Mouse (Mus musculus): ENCODE results near the gene Camk2b. TPM values are rescaled to one million over a fixed set of nuclear protein-coding genes. Genes with fewer than 3 reads are reported as not detected.
A peak's percentile ranks its signal among the peaks of the same experiment; 100 is the strongest.
"Not testable (repeated sequence)": the region's sequence is repeated elsewhere in the genome, so short reads cannot be mapped to it uniquely, and the experiment has no call there.

Gene Camk2b
- polyA plus RNA-seq, 1 experiment from 2014 or later: 0.74 TPM

DNA sequence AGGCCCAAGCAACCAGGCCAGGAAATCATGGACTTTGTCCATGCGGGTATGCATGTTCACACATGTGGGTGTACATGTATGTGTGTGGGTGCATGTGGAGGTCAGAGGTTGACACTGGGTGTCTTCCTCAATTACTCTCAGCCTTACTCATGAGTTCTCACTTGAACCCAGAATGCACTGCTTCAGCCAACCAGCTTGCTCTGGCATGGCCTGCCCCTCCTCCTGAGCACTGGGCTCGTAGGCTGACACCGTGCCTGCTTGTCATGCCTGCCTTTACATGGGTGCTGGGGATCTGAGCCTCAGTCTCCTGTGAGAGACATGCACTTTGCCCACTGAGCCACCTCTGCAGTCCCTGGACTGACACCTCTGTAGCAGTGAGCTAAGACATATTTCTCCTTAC is 54.3 kb downstream of the Camk2b start:
- Histone ChIP-seq H3K4me2 (no peak overlapping the region), H3K27ac (no peak overlapping the region), H3K4me3 (replicated peaks) (no peak overlapping the region), H3K4me1 (replicated peaks) (no peaks in the 10 kb centered on the region), H3K9me3 (no peaks in the 10 kb centered on the region), H3K27me3 (peaks cover 18% of the 10 kb centered on the region), H3K9ac (replicated peaks) (no peak overlapping the region), H3K36me3 (no peaks in the 10 kb centered on the region)
- 91% methylated on average over 3 of the region's 3 CpGs for WGBS
- ATAC-seq (ENCODE audit: insufficient number of reproducible peaks, insufficient read depth, low FRiP score, low TSS enrichment, low read depth): no peak

DNA sequence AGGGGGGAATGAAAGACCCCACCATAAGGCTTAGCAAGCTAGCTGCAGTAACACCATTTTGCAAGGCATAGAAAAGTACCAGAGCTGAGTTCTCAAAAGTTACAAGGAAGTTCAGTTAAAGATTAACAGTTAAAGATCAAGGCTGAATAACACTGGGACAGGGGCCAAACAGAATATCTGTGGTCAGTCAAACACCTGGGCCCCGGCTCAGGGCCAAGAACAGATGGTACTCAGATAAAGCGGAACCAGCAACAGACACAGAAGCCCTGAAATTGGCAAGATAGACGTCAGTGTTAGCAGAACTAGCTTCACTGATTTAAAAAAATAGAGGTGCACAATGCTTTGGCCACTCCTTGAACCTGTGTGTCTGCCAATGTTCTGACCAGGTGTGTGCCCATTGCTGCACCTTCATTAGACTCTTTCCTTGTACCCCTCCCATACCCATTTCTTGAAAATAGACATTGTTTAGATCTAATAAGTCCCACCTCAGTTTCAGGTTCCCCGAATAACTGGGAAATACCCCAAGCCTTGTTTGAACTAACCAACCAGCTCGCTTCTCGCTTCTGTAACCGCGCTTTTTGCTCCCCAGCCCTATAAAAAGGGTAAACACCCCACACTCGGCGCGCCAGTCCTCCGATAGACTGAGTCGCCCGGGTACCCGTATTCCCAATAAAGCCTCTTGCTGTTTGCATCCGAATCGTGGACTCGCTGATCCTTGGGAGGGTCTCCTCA is 55.2 kb downstream of the Camk2b start:
- not testable (repeated sequence) for ATAC-seq (ENCODE audit: insufficient number of reproducible peaks, insufficient read depth, low FRiP score, low TSS enrichment, low read depth); H3K4me3 ChIP-seq (replicated peaks); H3K27ac ChIP-seq; H3K4me2 ChIP-seq; H3K9me3 ChIP-seq; H3K36me3 ChIP-seq; H3K4me1 ChIP-seq (replicated peaks); H3K9ac ChIP-seq (replicated peaks)
- 81% methylated on average over 3 of the region's 18 CpGs for WGBS
- H3K27me3 ChIP-seq: peaks cover 14% of the 10 kb centered on the region

DNA sequence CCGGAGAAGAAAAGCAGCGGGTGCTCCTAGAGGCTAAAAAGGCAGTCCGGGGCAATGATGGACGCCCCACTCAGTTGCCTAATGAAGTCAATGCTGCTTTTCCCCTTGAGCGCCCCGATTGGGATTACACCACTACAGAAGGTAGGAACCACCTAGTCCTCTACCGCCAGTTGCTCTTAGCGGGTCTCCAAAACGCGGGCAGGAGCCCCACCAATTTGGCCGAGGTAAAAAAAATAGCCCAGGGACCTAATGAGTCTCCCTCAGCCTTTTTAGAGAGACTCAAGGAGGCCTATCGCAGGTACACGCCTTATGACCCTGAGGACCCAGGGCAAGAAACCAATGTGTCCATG is 58.4 kb downstream of the Camk2b start:
- H3K36me3 ChIP-seq; ATAC-seq (ENCODE audit: insufficient number of reproducible peaks, insufficient read depth, low FRiP score, low TSS enrichment, low read depth); H3K27ac ChIP-seq; H3K9me3 ChIP-seq; H3K4me3 ChIP-seq (replicated peaks); H3K9ac ChIP-seq (replicated peaks); H3K4me1 ChIP-seq (replicated peaks): not testable (repeated sequence)
- peaks cover 34% of the 10 kb centered on the region for H3K27me3 ChIP-seq
- 18% methylated on average over 9 of the region's 13 CpGs for WGBS
- H3K4me2 ChIP-seq: peak overlapping the region; percentile 45

- not testable (repeated sequence) for H3K4me1 ChIP-seq (replicated peaks); ATAC-seq (ENCODE audit: insufficient number of reproducible peaks, insufficient read depth, low FRiP score, low TSS enrichment, low read depth); H3K27ac ChIP-seq; H3K9ac ChIP-seq (replicated peaks); H3K36me3 ChIP-seq; H3K9me3 ChIP-seq
- H3K4me2 ChIP-seq: peak overlapping the region; percentile 60
- H3K4me3 ChIP-seq (replicated peaks): peak overlapping the region; percentile 39
- 2% methylated on average over 20 of the region's 49 CpGs for WGBS
- peaks cover 34% of the 10 kb centered on the region for H3K27me3 ChIP-seq
These were observed 59.0 kb downstream of the Camk2b start for GRCm38 (mm10) chr11:6007010-6007778.

DNA sequence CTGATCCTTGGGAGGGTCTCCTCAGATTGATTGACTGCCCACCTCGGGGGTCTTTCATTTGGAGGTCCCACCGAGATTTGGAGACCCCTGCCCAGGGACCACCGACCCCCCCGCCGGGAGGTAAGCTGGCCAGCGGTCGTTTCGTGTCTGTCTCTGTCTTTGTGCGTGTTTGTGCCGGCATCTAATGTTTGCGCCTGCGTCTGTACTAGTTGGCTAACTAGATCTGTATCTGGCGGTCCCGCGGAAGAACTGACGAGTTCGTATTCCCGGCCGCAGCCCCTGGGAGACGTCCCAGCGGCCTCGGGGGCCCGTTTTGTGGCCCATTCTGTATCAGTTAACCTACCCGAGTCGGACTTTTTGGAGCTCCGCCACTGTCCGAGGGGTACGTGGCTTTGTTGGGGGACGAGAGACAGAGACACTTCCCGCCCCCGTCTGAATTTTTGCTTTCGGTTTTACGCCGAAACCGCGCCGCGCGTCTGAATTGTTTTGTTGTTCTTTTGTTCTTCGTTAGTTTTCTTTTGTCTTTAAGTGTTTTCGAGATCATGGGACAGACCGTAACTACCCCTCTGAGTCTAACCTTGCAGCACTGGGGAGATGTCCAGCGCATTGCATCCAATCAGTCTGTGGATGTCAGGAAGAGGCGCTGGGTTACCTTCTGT is 59.7 kb downstream of the Camk2b start:
- not testable (repeated sequence) for H3K9ac ChIP-seq (replicated peaks); H3K36me3 ChIP-seq; H3K9me3 ChIP-seq; H3K4me1 ChIP-seq (replicated peaks); H3K27ac ChIP-seq; ATAC-seq (ENCODE audit: insufficient number of reproducible peaks, insufficient read depth, low FRiP score, low TSS enrichment, low read depth)
- 2% methylated on average over 43 of the region's 44 CpGs for WGBS
- Histone ChIP-seq H3K4me3 (replicated peaks) (peak overlapping the region; percentile 39), H3K27me3 (peaks cover 34% of the 10 kb centered on the region), H3K4me2 (peak overlapping the region; percentile 60)

- not testable (repeated sequence) for H3K4me3 ChIP-seq (replicated peaks); ATAC-seq (ENCODE audit: insufficient number of reproducible peaks, insufficient read depth, low FRiP score, low TSS enrichment, low read depth); H3K36me3 ChIP-seq; H3K9ac ChIP-seq (replicated peaks); H3K27ac ChIP-seq; H3K4me2 ChIP-seq; H3K9me3 ChIP-seq; H3K4me1 ChIP-seq (replicated peaks)
- WGBS: 38% methylated on average over 1 of the region's 4 CpGs
- peaks cover 34% of the 10 kb centered on the region for H3K27me3 ChIP-seq
These were observed 60.7 kb downstream of the Camk2b start for GRCm38 (mm10) chr11:6005374-6006043.

GRCm38 (mm10) chr11:6003046-6003639 is 63.0 kb downstream of the Camk2b start:
- 29% methylated on average over 2 of the region's 2 CpGs for WGBS
- peaks cover 19% of the 10 kb centered on the region for H3K4me1 ChIP-seq (replicated peaks)
- no peaks in the 10 kb centered on the region for H3K9me3 ChIP-seq
- no peak overlapping the region for H3K4me2 ChIP-seq
- H3K27ac ChIP-seq: no peak overlapping the region
- H3K4me3 ChIP-seq (replicated peaks): no peak overlapping the region
- no peak overlapping the region for H3K9ac ChIP-seq (replicated peaks)
- no peak for ATAC-seq (ENCODE audit: insufficient number of reproducible peaks, insufficient read depth, low FRiP score, low TSS enrichment, low read depth)
- H3K27me3 ChIP-seq: peaks cover 25% of the 10 kb centered on the region
- H3K36me3 ChIP-seq: no peaks in the 10 kb centered on the region

DNA sequence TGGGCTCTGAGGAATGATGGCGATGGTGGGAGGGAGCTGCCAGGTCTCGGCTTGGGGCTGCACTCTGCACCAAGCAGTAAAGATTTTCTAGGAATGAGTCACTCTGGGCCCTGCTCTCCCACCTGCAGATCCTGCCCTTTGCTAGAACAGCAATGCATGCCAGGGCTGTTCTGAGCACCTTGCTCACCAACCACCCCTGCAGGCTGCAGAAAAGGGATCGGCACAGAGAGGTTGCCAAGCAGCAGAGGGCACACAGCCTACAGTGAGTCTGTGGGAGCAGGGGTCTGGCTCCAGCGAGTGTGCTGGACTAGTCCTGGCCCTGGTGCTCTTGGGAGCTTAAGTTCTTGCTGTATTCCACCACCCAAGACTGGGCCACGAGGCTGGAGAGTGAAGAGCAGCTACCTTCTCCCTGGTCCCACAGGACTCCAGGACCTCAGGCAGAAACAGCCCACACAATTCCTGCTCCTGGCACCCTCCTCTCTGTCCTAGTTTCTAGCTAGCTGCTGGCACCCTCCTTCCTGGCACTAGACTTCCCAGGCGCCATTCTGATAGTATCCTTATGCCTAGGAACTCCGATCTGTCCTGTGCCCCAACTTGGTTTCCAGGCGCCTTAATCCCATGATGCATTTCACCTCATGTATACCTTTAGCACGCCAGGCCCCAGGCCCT is 64.0 kb downstream of the Camk2b start:
- no peak overlapping the region for H3K4me2 ChIP-seq
- ATAC-seq (ENCODE audit: insufficient number of reproducible peaks, insufficient read depth, low FRiP score, low TSS enrichment, low read depth): no peak
- WGBS: 72% methylated on average over 9 of the region's 9 CpGs
- H3K27me3 ChIP-seq: peaks cover 19% of the 10 kb centered on the region
- no peak overlapping the region for H3K4me3 ChIP-seq (replicated peaks)
- peak overlapping the region; percentile 7; the same call in 1 of the 2 replicates for H3K27ac ChIP-seq
- no peak overlapping the region for H3K9ac ChIP-seq (replicated peaks)
- no peaks in the 10 kb centered on the region for H3K36me3 ChIP-seq
- H3K4me1 ChIP-seq (replicated peaks): peaks cover 19% of the 10 kb centered on the region
- H3K9me3 ChIP-seq: no peaks in the 10 kb centered on the region

GRCm38 (mm10) chr11:6000961-6001682 is 65.0 kb downstream of the Camk2b start:
- Histone ChIP-seq H3K9ac (replicated peaks) (no peak overlapping the region), H3K4me3 (replicated peaks) (no peak overlapping the region), H3K4me2 (no peak overlapping the region), H3K9me3 (no peaks in the 10 kb centered on the region), H3K27ac (peak overlapping the region; percentile 72), H3K36me3 (no peaks in the 10 kb centered on the region), H3K27me3 (peaks cover 19% of the 10 kb centered on the region), H3K4me1 (replicated peaks) (peaks cover 19% of the 10 kb centered on the region)
- 79% methylated on average over 14 of the region's 14 CpGs for WGBS
- ATAC-seq (ENCODE audit: insufficient number of reproducible peaks, insufficient read depth, low FRiP score, low TSS enrichment, low read depth): no peak; the same call in 1 of the 2 replicates

Data from limb, embryonic 12.5 days (tissue).